Mouse (Mus musculus) inflammation-experienced regulatory T-cells (primary cell): ENCODE data around the gene Gpr50. TPM values are rescaled to one million over a fixed set of nuclear protein-coding genes. Genes with fewer than 3 reads are reported as not detected.

ENCODE experiments used
- polyA plus RNA-seq, 2 experiments: library from polyadenylated mRNA; unstranded; fragments of 100-300 nt; shearing (Covaris generic); gene quantifications; one replicate each; pipeline ENCODE4 v1.2.1; 2017

Gpr50 gene
- not detected for polyA plus RNA-seq

DNA sequence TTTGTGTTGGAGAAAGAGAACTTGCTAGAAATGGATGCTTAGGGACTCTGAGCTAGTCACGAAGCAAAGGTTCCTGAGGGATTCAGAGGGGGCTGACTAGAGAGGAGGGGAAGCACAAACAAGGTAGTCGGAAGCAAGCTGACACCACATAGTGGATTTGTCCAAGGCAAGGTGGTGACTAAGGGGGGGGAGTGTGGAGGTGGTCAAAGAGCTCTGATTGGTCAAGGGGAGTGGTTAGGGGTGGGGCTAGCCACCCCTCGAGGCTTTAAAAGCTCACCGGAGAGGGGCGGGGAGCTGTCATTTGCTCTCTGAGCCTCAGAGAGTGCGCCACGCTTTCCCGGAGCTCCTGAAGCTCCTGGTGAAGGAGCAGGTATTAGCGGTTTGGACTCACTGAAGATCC lies at the start of gene Gpr50:
Gpr50 (plus strand) TSS at position 294 of the 400 bp plus-strand sequence.

Other genes with a start within 250 kb of the Gpr50 start
- gene Cd99l2, start 170.8 kb upstream of the Gpr50 start, polyA plus RNA-seq = 10 to 100 TPM; 18.0 to 22.7 TPM
- 10 to 100 TPM; 22.9 to 25.2 TPM for gene Hmgb3, start 107.7 kb upstream of the Gpr50 start, polyA plus RNA-seq
- 10 to 100 TPM; 23.7 to 26.2 TPM for gene Vma21, start 152.3 kb downstream of the Gpr50 start, polyA plus RNA-seq